Mouse (Mus musculus) lung, adult 2 months (tissue): Measurements from ENCODE around the gene Tenm2. TPM values are rescaled to one million over a fixed set of nuclear protein-coding genes. Genes with fewer than 3 reads are reported as not detected.

Source experiments
- DNase-seq: peaks from one replicate; pipeline ENCODE4 v3.0.0; 2022
- H3K4me1 ChIP-seq: fragments of 200-500 bp; 2 replicates; pipeline ENCODE4 v1.6.1; 2011; ENCODE audit warnings: low read length; ENCODE audit not compliant: control insufficient read depth, insufficient read depth
- H3K4me3 ChIP-seq: fragments of 200-500 bp; replicated peaks from 2 replicates; pipeline ENCODE3; 2011; ENCODE audit warnings: low read depth, mild to moderate bottlenecking, control low read depth, low read length; ENCODE audit errors: extremely low read depth
- CTCF ChIP-seq: fragments of 200-500 bp; IDR thresholded peaks from 2 replicates; pipeline ENCODE4 v1.5.1; 2011; ENCODE audit warnings: mild to moderate bottlenecking, low read length, control low read depth; ENCODE audit not compliant: insufficient read depth
- POLR2A ChIP-seq: fragments of 200-500 bp; IDR thresholded peaks from 2 replicates; pipeline ENCODE4 v1.6.1; 2011; ENCODE audit warnings: low read depth, mild to moderate bottlenecking, control low read depth, low read length, borderline replicate concordance; ENCODE audit errors: extremely low read depth
- WGBS: fragments of 180-500 bp; shearing (Covaris S2); methylation state at CpG from one replicate; pipeline ENCODE4 v1.1.7; 2018; 5-methylcytosine and 5-hydroxymethylcytosine counted together
- polyA plus RNA-seq: library from polyadenylated mRNA; depleted of rRNA; stranded (reverse); fragments of >200 nt; gene quantifications from 2 replicates; pipeline ENCODE4 v1.2.3, GENCODE M21; 2012

Tenm2 gene
- polyA plus RNA-seq, 1 experiment: 0.36 TPM

- no peak overlapping the region for H3K4me3 ChIP-seq
Observed at GRCm38 (mm10) chr11:36482136-36482535, 753.6 kb downstream of the Tenm2 start.

GRCm38 (mm10) chr11:36481524-36481923 is 754.2 kb downstream of the Tenm2 start:
- H3K4me3 ChIP-seq: no peak overlapping the region
- DNase-seq: no peak
- no peaks in the 10 kb centered on the region for H3K4me1 ChIP-seq
- 43% methylated on average over 7 of the region's 7 CpGs for WGBS
- TF ChIP-seq POLR2A: no peak
- TF ChIP-seq CTCF: no peak

More at GRCm38 (mm10) chr11:36482136-36482535, 753.6 kb downstream of the Tenm2 start:
- no peak for DNase-seq
- TF ChIP-seq POLR2A: no peak
- no peak for TF ChIP-seq CTCF
- 66% methylated on average over 8 of the region's 8 CpGs for WGBS
- H3K4me1 ChIP-seq: no peaks in the 10 kb centered on the region

DNA sequence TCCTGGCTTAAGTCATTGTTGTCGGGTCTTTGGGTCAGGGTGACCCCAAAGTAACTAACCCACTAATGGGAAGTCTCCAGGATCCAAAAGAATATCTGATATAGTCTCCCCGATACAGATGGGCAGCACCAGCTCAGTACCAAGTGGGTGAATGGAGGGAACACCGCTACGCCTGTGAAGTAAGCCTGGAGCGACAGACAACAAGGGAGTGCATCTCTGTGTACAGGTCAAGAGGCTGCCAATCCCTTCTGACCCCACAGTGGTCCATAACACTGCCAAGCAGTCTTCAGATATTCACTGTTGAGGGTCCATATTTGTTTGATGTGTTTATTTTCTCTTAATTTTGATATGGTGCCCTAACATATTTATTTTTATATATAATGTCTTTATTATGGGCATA is 754.7 kb downstream of the Tenm2 start:
- Histone ChIP-seq H3K4me3 (no peak overlapping the region), H3K4me1 (no peaks in the 10 kb centered on the region)
- 89% methylated on average over 5 of the region's 5 CpGs for WGBS
- TF ChIP-seq POLR2A: no peak
- TF ChIP-seq CTCF: no peak
- no peak for DNase-seq

DNA sequence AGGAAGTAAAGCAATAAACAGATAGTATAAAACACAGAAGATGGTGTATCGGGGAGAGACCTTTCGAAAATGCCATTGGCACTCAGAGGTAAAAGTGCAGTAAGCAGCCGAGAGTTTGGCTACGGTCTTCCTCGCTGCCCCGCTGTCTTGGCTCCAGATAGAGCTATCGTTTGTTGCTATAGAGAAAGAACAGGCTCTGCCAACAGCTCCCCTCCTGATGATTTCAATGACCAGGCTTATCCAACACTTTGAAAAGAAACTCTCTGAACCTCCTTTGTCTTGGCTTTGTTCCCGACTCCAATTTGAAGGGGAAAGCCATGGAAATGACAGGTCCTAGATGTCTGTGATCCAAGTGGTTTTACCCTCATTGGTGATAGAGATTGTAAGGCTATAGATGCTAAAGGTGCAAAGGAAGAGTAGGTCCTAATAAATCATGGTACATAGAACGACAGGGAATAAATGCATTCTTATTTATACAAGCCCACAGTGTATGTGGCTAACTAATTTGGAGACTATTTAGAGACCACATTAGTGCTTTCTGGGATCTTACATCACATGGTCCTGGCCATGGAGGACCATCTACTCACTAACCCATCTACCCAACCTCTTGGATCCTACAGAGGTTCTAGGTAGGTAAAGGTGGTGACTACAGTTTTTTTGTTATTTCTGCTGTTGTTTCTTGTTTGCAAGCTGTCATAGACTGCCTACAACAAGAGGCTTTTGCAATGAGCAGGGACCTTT is 765.8 kb downstream of the Tenm2 start:
- Histone ChIP-seq H3K4me3 (no peak overlapping the region), H3K4me1 (no peaks in the 10 kb centered on the region)
- TF ChIP-seq POLR2A (no peak), CTCF (no peak)
- DNase-seq: no peak
- 56% methylated on average over 9 of the region's 9 CpGs for WGBS

GRCm38 (mm10) chr11:36458451-36458850 is 777.3 kb downstream of the Tenm2 start:
- Histone ChIP-seq H3K4me3 (no peak overlapping the region), H3K4me1 (no peaks in the 10 kb centered on the region)
- TF ChIP-seq CTCF: no peak
- no peak for TF ChIP-seq POLR2A
- WGBS: 76% methylated on average over 6 of the region's 6 CpGs
- DNase-seq: no peak

DNA sequence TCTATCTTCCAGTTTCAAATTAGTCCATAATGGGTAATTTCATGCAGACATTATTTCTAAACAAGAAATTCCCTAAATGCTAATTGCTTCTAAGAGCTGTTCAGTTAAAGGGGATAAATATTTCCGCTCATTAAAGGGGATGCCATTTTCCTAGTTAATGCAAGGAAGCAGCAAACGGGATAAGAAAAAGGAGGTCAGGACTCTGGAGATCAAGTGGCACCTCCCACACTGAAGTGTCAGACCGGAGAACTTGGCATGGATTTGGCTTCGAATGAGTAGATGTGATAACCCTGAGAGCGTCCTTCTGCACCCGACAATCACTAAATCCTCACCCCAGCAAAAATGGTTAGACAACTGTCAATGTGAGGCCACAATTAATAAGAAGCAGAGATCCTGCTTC is 781.7 kb downstream of the Tenm2 start:
- Histone ChIP-seq H3K4me3 (no peak overlapping the region), H3K4me1 (no peaks in the 10 kb centered on the region)
- no peak for TF ChIP-seq POLR2A
- TF ChIP-seq CTCF: no peak
- WGBS: 68% methylated on average over 6 of the region's 6 CpGs
- DNase-seq: no peak

- Histone ChIP-seq H3K4me1 (no peaks in the 10 kb centered on the region), H3K4me3 (no peak overlapping the region)
- WGBS: 54% methylated on average over 9 of the region's 9 CpGs
- no peak for DNase-seq
- no peak for TF ChIP-seq POLR2A
- no peak for TF ChIP-seq CTCF
Observed at GRCm38 (mm10) chr11:36452436-36452835, 783.3 kb downstream of the Tenm2 start.

DNA sequence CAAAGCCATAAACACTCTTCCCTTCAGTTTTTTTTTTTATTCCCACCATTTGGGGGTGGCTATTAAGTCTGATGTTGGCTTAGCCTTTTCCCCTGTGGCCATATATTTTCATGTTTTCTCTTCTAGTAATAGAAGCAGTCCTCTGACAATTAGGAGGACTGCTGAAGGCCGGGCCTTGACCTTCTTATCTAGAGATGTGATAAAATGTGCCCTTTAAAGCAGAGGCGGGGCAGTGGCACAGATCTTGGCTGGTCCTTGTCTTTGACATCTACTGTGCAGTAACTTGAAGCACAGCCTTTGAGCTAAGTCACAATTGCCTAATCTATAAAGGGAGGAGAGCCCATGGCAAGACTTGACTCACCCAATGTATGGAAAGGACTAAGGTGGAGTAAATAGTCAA is 789.4 kb downstream of the Tenm2 start:
- TF ChIP-seq POLR2A: no peak
- H3K4me1 ChIP-seq: no peaks in the 10 kb centered on the region
- no peak for DNase-seq
- WGBS: 55% methylated on average over 2 of the region's 2 CpGs
- no peak overlapping the region for H3K4me3 ChIP-seq

- DNase-seq: no peak
- H3K4me3 ChIP-seq: no peak overlapping the region
- TF ChIP-seq POLR2A (no peak), CTCF (no peak)
- 90% methylated on average over 7 of the region's 7 CpGs for WGBS
- H3K4me1 ChIP-seq: no peaks in the 10 kb centered on the region
Observed at GRCm38 (mm10) chr11:36443821-36444220, 791.9 kb downstream of the Tenm2 start.

GRCm38 (mm10) chr11:36441801-36442200 is 794.0 kb downstream of the Tenm2 start:
- Histone ChIP-seq H3K4me3 (no peak overlapping the region), H3K4me1 (no peaks in the 10 kb centered on the region)
- no peak for DNase-seq
- TF ChIP-seq POLR2A (no peak), CTCF (no peak)
- 43% methylated on average over 6 of the region's 6 CpGs for WGBS

DNA sequence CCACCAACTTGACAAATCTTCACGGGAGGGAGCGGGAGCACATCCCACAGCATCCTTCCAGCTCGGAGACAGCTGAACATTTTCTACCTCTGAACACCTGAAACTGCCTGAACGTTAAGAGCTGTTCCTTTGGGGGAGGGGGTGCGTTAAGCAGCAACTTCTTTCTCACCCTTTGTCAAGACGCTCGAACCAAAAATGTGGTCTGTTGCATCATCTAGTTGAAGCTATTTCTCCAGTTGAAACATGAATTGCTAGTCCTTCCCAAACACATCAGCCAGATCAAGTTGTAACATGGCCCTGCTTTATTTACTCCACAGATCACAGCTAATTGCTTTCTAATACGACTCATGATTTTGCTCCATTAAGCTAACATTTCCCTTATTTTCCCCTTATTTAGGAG is 799.5 kb downstream of the Tenm2 start:
- no peak for DNase-seq
- TF ChIP-seq CTCF (no peak), POLR2A (no peak)
- H3K4me3 ChIP-seq: no peak overlapping the region
- no peaks in the 10 kb centered on the region for H3K4me1 ChIP-seq
- WGBS: 41% methylated on average over 8 of the region's 8 CpGs
